Mouse (Mus musculus) 3T3-L1 (cell line): ENCODE results near the gene Cnn1.

Experiments used
- DNase-seq: peaks from one replicate; pipeline ENCODE4 v3.0.0-alpha.2; 2015; ENCODE audit warnings: low read depth, low spot score

The Cnn1 gene

GRCm38 (mm10) chr9:22098993-22099696, at the start of gene Cnn1:
TSS of gene Cnn1 (plus strand) at chr9:22099216.
- DNase-seq: no peak

- DNase-seq: no peak
Measured at GRCm38 (mm10) chr9:22049315-22049714, 49.7 kb upstream of the Cnn1 start.

- no peak for DNase-seq
Measured at GRCm38 (mm10) chr9:22049721-22050270, 49.2 kb upstream of the Cnn1 start.

- DNase-seq: no peak
Measured at GRCm38 (mm10) chr9:22050351-22050889, 48.6 kb upstream of the Cnn1 start.

GRCm38 (mm10) chr9:22051161-22051957, 47.7 kb upstream of the Cnn1 start:
- no peak for DNase-seq

- DNase-seq: no peak
Measured at GRCm38 (mm10) chr9:22051958-22052254, 47.1 kb upstream of the Cnn1 start, which contains the start of gene Elavl3. TSS of gene Elavl3 (minus strand) at chr9:22052023.

- DNase-seq: no peak
Measured at GRCm38 (mm10) chr9:22053657-22054056, 45.4 kb upstream of the Cnn1 start.

GRCm38 (mm10) chr9:22054411-22055076, 44.5 kb upstream of the Cnn1 start:
- DNase-seq: no peak

- no peak for DNase-seq
Measured at GRCm38 (mm10) chr9:22055713-22056112, 43.3 kb upstream of the Cnn1 start.

GRCm38 (mm10) chr9:22056303-22056910, 42.6 kb upstream of the Cnn1 start:
- no peak for DNase-seq

- DNase-seq: no peak
Measured at GRCm38 (mm10) chr9:22057031-22057517, 41.9 kb upstream of the Cnn1 start.

- DNase-seq: peak; percentile 75
Measured at GRCm38 (mm10) chr9:22058011-22058424, 41.0 kb upstream of the Cnn1 start.

GRCm38 (mm10) chr9:22061339-22061738, 37.7 kb upstream of the Cnn1 start:
- DNase-seq: no peak

- no peak for DNase-seq
Measured at GRCm38 (mm10) chr9:22064341-22064740, 34.7 kb upstream of the Cnn1 start.

- DNase-seq: no peak
Measured at GRCm38 (mm10) chr9:22065642-22066041, 33.4 kb upstream of the Cnn1 start.

GRCm38 (mm10) chr9:22066433-22066832, 32.6 kb upstream of the Cnn1 start:
- DNase-seq: peak; percentile 69

GRCm38 (mm10) chr9:22067195-22067594, 31.8 kb upstream of the Cnn1 start:
- no peak for DNase-seq

- DNase-seq: peak; percentile 11
Measured at GRCm38 (mm10) chr9:22069881-22070553, 29.0 kb upstream of the Cnn1 start.

GRCm38 (mm10) chr9:22070791-22071573, 28.0 kb upstream of the Cnn1 start, which contains the start of the genes Gm49318 and Zfp653:
TSS of gene Gm49318 (minus strand) at chr9:22071259.
TSS of gene Zfp653 (minus strand) at chr9:22071376.
- peak; percentile 97 for DNase-seq

GRCm38 (mm10) chr9:22072276-22072675, 26.7 kb upstream of the Cnn1 start:
- no peak for DNase-seq
